Mouse (Mus musculus) adrenal gland, adult (tissue): ENCODE data around the gene Tomm6.
A peak's percentile ranks its signal among the peaks of the same experiment; 100 is the strongest.
"Not testable (repeated sequence)": the region's sequence is repeated elsewhere in the genome, so short reads cannot be mapped to it uniquely, and the experiment has no call there.

ENCODE experiments used
- DNase-seq, 2 experiments: peaks; one replicate each; pipeline ENCODE4 v3.0.0; 2022 to 2023; ENCODE audit warnings: low spot score in 1 of 2; ENCODE audit not compliant: inconsistent age in 2 of 2

Gene Tomm6

DNA sequence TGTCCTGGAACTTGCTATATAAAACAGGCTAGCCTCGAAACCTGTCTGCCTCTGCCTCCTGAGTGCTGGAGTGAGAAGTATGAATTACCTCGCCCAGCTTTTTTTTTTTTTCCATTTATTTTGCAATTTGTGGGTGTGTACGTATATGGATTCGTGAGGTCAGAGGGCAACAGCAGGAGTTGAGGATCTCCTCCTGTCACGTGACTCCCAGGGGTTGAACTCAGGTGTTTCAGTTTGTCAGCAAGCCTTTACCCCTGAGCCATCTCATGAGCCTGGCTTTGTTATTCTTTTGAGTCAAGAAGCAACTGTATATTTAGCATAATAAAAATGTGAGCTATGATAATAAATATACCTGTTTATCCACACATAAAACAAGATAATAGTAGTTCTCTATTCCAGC lies 32.5 kb downstream of the Tomm6 start:
- DNase-seq = no peak

DNA sequence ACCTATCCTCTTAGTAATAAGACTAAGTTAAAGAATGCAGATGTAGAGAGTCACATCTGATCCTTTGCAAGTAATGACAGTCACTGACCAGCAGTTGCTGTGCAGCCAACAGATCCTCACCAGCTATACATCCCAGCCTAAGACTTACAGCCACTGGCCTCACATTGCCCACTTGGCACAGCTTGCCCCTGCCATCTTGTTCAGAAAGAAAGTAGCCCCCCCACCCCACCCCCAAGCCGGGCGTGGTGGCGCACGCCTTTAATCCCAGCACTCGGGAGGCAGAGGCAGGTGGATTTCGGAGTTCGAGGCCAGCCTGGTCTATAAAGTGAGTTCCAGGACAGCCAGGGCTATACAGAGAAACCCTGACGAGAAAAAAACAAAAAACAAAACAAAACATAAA lies 33.8 kb downstream of the Tomm6 start:
- not testable (repeated sequence) for DNase-seq

- DNase-seq = no peak
Measured at GRCm38 (mm10) chr17:47651953-47652352, 36.2 kb downstream of the Tomm6 start.

DNA sequence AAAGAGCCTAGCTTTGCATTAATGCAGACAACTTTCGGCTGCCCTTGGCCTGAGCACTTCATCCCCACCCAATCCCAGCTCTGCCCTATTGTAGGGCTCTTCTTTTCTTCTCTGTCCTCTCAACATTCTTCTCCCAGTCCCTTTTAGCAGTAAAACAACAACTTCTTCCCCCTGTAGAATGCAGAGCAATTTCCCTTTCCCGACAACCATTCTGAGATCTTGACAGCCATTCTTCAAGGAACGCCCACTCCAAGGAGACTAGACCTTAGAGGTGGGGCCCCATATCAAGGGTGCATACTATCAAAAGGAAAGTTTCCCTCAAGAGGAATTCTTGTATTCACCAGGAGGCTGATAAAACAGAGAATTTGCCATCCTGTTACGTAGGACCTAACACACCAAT lies 39.2 kb downstream of the Tomm6 start:
- no peak for DNase-seq

GRCm38 (mm10) chr17:47646683-47647082 lies 41.5 kb downstream of the Tomm6 start:
- peak; percentile 53 to 85 for DNase-seq

DNA sequence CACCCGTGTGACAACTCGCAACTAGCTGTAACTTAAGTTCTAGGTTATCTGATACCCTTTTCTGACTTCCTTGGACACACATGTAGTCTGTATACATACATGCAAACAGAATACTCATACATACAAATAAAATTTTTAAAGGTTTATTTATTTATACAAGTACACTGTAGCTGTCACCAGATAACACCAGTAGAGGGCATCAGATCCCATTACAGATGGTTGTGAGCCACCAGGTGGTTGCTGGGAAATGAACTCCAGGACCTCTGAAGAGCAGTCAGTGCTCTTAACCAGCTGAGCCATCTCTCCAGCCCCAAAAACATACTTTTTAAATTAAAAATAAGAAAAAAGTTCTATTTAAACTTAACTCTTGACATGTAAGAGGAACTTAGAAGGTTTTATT lies 45.2 kb downstream of the Tomm6 start:
- peak in 1 of 2 experiments; percentile 36 for DNase-seq
